Mouse (Mus musculus) layer of hippocampus, adult 18-20 months (tissue): ENCODE data around the gene Pibf1. TPM values are rescaled to one million over a fixed set of nuclear protein-coding genes. Genes with fewer than 3 reads are reported as not detected.

ENCODE experiments used
- DNase-seq, 2 experiments: peaks; one replicate each; pipeline ENCODE4 v3.0.0; 2022; ENCODE audit warnings: low spot score in 2 of 2
- total RNA-seq, 2 experiments: library from RNA; stranded (reverse); gene quantifications; 2 replicates each; pipeline ENCODE4 v1.2.3; 2021

Gene Pibf1
- total RNA-seq, 2 experiments from 2014 or later: 13.1 to 14.6 TPM

DNA sequence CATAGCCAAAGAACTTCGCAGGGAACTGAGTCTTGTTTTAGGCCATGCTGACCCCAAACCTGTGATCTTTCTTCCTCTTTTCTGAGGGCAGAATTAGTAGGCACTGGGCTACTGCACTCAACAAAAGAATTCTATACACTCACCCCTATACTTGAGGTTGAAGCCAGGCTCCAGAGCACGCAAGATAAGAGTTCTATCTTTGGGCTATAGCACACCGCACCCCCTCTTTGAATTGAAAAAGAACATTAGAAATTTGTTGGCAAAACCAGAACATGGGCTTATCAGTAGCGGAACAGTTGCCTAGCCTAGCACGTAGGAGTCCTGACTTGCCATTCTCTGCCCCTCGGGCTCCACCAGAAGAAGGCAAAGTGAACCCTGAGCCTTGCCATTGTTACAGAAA is 164.6 kb downstream of the Pibf1 start:
- DNase-seq: no peak

DNA sequence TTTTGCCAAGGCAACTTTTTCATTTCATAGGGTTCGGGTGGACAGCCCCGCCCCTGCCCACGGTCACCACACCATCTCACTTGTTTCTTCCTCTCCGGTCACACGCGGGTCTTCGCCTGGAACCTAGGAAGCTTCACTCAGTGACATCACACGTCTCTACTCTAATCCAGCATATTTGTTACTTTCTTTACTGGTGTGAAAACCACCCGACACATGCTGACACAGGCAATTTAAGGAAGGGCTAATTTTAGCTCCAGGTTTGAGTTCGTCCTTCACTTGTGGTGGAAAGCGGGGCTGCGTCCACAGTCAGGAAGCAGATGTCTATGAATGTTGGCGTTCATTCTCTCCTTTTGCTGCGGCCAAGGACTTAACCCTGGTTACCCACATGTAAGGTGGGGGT is 166.6 kb downstream of the Pibf1 start:
- DNase-seq: no peak

- no peak for DNase-seq
These were observed 167.5 kb downstream of the Pibf1 start for GRCm38 (mm10) chr14:99266749-99267148.

- no peak for DNase-seq
These were observed 174.8 kb downstream of the Pibf1 start for GRCm38 (mm10) chr14:99274056-99274455.

DNA sequence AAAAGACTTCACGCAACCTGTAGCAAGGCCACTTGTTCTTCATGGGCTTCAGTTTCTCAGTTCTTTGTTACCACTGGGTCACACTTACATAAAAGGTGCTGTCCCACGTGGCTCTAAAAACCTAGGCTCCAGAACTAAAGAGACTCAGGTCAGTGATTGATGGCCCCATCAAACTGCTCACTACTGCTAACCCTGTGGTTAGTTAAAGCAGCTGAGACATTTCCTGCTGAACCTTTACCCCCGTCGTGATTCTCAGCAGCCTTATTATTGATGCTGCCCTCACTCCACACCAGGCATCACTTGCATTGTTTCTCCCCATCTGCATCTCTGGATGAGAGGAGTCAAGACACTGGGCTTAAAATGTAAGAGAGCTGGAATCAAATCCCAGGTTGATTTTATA is 176.6 kb downstream of the Pibf1 start:
- DNase-seq: no peak

DNA sequence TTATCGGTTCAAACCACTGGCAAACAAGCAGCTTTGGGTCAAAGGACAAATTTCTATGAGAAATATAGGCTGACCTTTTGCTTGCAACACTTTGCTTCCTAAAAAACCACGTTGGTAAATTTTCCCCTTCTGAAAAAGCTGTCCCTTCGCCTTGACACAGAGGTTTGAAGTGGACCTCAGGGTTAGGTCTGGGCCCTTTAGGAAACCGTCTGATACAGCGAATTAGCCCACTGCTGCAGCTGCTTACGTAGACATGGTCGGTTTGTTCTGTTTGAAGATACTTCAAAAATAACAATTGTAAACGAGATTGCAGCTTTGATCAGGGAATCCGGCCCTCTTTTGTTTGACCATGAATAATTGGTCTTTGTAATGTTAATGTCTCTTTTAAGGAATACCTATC is 179.1 kb downstream of the Pibf1 start:
- no peak for DNase-seq

DNA sequence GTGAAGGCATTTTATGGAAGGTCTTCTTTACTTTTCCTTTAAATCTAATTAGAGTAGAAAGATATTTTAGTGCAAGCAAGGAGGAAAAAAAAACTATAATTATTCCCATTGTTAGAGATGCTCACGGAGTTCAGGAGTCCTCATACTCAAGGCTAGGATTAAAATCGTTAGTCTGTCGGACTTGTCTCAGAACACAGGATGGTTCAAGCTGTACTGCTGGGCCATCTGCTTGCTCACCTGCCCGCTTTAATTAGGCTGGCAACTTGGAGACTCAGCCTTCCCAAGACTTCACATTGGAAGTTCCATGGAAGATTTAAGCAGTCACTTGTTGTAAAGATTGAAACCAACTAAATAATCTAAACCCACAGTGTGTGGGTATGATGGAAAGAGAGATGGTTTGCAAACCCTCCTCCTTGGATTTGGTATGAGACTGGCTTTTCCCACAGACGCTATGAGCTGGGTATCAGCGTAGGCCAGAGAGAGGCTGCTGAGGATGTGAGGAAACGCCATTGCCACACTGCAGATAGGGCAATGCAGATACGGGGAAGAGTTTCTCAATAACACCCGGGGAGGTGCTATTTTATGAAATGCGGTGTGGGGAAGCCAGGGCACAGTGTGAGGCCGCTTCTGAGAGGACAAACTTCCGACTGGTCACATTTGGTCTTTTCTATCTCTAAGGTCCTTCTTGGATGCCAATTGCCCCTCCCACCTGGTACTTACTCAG is 179.7 kb downstream of the Pibf1 start:
- DNase-seq: no peak

- DNase-seq: no peak
These were observed 181.2 kb downstream of the Pibf1 start for GRCm38 (mm10) chr14:99280399-99280798.

DNA sequence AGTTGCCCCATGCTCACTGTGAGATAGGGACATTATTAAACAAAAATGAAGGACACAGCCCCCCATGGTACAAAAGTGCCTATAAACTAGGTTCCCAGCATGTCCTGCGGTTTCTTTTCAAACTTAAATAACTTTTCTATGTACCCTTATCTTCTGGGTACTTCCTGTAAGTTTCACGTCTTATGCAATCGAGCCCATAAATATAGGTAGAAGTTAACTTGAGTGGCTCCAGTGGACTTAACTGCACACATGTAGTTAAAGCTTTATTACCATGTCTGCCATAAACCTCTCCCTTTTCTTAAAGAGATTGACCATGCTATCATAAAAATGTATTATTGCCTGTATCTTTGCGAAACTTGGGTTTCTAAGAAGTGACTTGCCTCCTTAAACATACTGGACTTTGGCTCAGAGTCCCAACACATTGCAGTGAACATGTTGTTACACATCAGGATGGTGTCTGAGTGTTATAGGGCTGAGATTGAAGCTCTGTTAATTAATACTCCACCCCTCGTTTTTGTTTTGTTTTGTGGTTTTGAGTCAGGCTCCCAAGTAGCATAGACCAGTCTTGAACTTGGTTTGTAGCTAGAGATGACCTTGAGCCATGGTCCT is 181.7 kb downstream of the Pibf1 start:
- DNase-seq: no peak

GRCm38 (mm10) chr14:99285486-99285885 is 186.3 kb downstream of the Pibf1 start:
- no peak for DNase-seq

- no peak for DNase-seq
These were observed 193.0 kb downstream of the Pibf1 start for GRCm38 (mm10) chr14:99292176-99292575.

- no peak for DNase-seq
These were observed 195.2 kb downstream of the Pibf1 start for GRCm38 (mm10) chr14:99294424-99294823.

GRCm38 (mm10) chr14:99295606-99296341 is 196.6 kb downstream of the Pibf1 start:
- DNase-seq: no peak

DNA sequence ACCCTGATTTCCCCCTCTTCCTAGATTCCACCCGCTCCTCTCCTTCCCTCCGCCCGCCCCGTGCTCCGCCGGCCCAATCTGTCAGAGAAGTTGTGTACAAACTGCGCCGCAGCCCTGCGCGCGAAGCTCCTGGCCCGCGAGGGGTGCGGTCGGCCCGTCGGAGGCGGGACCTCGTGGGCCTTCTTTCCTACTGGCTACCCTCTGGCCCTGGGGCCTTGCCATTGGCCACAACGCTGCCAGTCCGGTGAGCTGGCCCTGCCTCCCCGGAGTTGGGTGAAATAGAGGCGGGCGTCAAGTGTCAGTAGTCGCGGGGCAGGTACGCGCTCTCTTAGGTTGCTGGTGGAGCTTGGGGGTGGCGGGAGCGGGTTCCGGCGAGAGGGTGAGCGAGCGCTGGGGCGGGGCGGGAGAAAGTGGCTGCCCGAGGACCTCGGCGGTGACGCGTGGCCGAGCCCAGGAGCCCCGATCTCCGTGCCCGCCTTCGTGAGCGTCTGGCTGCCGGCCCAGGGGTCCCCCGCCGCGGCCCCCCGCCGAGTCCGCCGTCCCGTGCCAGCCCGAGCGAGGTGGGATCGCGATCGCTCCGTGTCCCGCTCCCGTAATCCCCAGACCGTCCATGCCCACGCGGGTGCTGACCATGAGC is 199.3 kb downstream of the Pibf1 start, which contains the start of gene Klf5:
Klf5 (plus strand) TSS at position 307 of the 637 bp plus-strand sequence.
- DNase-seq: peak; percentile 90 to 92

DNA sequence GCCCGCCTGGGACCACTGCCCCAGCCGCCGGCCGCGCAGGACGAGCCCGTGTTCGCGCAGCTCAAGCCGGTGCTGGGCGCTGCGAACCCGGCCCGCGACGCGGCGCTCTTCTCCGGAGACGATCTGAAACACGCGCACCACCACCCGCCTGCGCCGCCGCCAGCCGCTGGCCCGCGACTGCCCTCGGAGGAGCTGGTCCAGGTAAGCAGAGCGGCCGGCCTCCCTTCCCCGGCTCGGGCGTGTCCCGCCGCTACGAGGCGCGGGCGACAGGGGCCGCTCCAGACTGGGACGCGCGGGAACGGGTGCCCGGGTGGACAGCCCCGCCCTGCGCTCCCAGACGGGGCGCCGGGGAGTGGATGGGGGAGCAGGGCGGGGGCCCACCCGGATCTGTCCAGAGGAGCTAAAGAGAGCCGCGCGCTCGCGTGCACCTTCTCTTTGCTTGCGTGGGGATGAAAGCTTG is 199.8 kb downstream of the Pibf1 start:
- DNase-seq: peak; percentile 40 to 41

- DNase-seq: peak in 1 of 2 experiments; percentile 30
These were observed 200.5 kb downstream of the Pibf1 start for GRCm38 (mm10) chr14:99299701-99300191.

DNA sequence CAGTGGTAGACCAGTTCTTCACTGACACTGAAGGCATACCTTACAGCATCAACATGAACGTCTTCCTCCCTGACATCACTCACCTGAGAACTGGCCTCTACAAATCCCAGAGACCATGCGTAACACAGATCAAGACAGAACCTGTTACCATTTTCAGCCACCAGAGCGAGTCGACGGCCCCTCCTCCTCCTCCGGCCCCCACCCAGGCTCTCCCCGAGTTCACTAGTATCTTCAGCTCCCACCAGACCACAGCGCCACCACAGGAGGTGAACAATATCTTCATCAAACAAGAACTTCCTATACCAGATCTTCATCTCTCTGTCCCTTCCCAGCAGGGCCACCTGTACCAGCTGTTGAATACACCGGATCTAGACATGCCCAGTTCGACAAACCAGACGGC is 202.2 kb downstream of the Pibf1 start:
- DNase-seq: no peak
